Mouse (Mus musculus) kidney, postnatal 10 days (tissue): ENCODE data around the gene Spsb2.

Experiments
- DNase-seq: peaks from one replicate; pipeline ENCODE4 v3.0.0; 2021; ENCODE audit warnings: mixed read lengths

Spsb2 gene

DNA sequence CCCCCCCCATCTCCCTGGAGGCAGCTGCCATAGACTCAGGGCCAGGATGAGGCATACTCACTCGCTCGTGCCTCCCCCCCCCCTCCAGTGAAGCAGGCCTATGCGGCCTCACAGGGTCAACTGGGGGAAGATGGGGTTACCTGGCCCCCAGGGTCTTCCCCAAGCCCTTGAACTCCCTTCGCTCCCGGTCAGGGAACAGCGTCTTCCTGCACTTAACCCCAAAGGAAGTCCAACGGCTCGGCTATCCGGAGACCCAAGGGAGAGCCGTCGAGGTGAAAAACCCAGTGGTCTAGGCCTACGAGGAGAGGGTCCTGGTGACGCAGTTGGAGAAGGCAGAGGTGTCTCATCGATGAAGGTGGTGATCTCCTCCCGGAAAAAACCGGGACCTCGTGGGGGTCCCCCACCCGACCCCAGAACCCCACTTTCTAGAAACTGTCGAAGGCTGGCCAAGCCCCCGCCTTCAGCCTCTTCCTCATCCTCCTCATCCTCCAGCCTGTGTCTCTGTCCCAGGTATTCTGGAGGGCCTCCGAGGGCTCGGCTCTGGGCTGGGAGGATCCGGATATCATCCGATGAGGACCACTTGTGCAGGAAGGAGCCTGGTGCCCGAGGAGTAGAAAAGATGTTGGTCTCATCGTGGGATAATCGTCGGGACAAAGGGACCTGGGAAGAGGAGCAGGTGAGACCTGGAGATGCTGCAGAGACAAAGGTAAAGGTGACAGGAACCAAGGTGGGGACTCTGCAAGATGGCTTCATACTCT lies 50.3 kb downstream of the Spsb2 start:
- peak; percentile 14 for DNase-seq

DNA sequence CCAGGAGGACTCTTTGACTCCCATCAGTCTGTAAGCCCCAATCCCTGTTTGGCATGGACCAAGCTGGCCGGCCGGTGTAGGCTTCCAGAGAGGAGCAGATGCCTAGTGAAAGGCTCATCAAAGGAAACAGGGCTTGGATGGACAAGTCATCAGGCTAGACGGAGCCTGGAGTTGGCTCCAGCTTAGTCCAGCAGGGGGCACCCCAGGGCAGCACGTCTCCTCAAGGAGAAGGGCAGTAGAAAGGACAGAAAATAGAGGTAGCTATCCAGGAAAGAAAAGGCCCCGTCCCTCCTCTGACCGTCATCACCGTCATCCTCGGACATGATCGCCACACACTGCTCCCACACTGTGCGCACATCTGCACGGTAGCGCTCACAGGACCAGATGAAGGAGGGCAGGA lies 51.3 kb downstream of the Spsb2 start:
- DNase-seq = peak; percentile 93
